Mouse (Mus musculus): ENCODE results near the gene Tubgcp4.

- no peak for TF ChIP-seq GATA1 (IDR thresholded peaks at IDR 0.05; ENCODE audit: borderline replicate concordance, low read length)
- no peak for TF ChIP-seq FLI1 (IDR thresholded peaks at IDR 0.05; ENCODE audit: low read length)
Observed at GRCm38 (mm10) chr2:121132822-121133221, 37.6 kb upstream of the Tubgcp4 start.

Data from megakaryocyte, embryonic 14.5 days (primary cell).